Mouse (Mus musculus) MEL (cell line): Measurements from ENCODE around the gene Pik3r4. TPM values are rescaled to one million over a fixed set of nuclear protein-coding genes. Genes with fewer than 3 reads are reported as not detected.
"Not testable (repeated sequence)": the region's sequence is repeated elsewhere in the genome, so short reads cannot be mapped to it uniquely, and the experiment has no call there.

Experiments
- DNase-seq: peaks from one replicate; pipeline ENCODE4 v3.0.0; 2011; ENCODE audit warnings: low read depth, low spot score
- H3K27ac ChIP-seq: 2 replicates; pipeline ENCODE4 v1.5.1; 2012; ENCODE audit warnings: low read depth, mild to moderate bottlenecking, control low read depth, low read length, moderate library complexity; ENCODE audit not compliant: control insufficient read depth
- H3K27me3 ChIP-seq, 2 experiments: fragments of 150-350 bp in 1 of 2; sonication (generic) in 1 of 2; 2 replicates each; pipeline ENCODE4 v1.6.1; 2012; ENCODE audit warnings: low read length in 2 of 2, mild to moderate bottlenecking in 2 of 2, improper control_type of control experiment in 1 of 2, moderate library complexity in 1 of 2; ENCODE audit not compliant: insufficient read depth in 2 of 2, control insufficient read depth in 1 of 2
- H3K36me3 ChIP-seq, 2 experiments: 2 replicates each; pipeline ENCODE4 v1.6.1; 2012 to 2014; ENCODE audit warnings: low read length in 2 of 2, improper control_type of control experiment in 1 of 2, inconsistent platforms in 1 of 2, mild to moderate bottlenecking in 1 of 2; ENCODE audit not compliant: insufficient read depth in 2 of 2, control insufficient read depth in 1 of 2
- H3K4me1 ChIP-seq, 2 experiments: fragments of 150-350 bp in 1 of 2; sonication (generic) in 1 of 2; 2 replicates each; pipeline ENCODE4 v1.6.1; 2012; ENCODE audit warnings: low read length in 2 of 2, improper control_type of control experiment in 1 of 2, mild to moderate bottlenecking in 1 of 2; ENCODE audit not compliant: insufficient read depth in 2 of 2, control insufficient read depth in 1 of 2
- H3K4me3 ChIP-seq, 2 experiments: fragments of 150-350 bp in 1 of 2; sonication (generic) in 1 of 2; 2 replicates each; pipeline ENCODE4 v1.5.1; 2012; ENCODE audit warnings: low read depth in 2 of 2, low read length in 2 of 2, mild to moderate bottlenecking in 2 of 2, moderate library complexity in 2 of 2, control low read depth in 1 of 2, improper control_type of control experiment in 1 of 2; ENCODE audit not compliant: control insufficient read depth in 1 of 2, insufficient read depth in 1 of 2
- H3K79me2 ChIP-seq: 2 replicates; pipeline ENCODE4 v1.6.1; 2012; ENCODE audit warnings: mild to moderate bottlenecking, low read length, moderate library complexity; ENCODE audit not compliant: control insufficient read depth, poor library complexity, insufficient read depth
- H3K9ac ChIP-seq: 2 replicates; pipeline ENCODE4 v1.6.1; 2012; ENCODE audit warnings: low read depth, mild to moderate bottlenecking, control low read depth, low read length, moderate library complexity; ENCODE audit not compliant: control insufficient read depth, poor library complexity, severe bottlenecking
- H3K9me3 ChIP-seq: fragments of 150-350 bp; sonication (generic); replicated peaks from 2 replicates; pipeline ENCODE4 v1.6.1; 2012; ENCODE audit warnings: mild to moderate bottlenecking, low read length, improper control_type of control experiment, moderate library complexity; ENCODE audit not compliant: insufficient read depth
- CHD2 ChIP-seq: IDR thresholded peaks from 2 replicates; pipeline ENCODE4 v1.6.1; 2011; ENCODE audit warnings: low read length, improper control_type of control experiment
- CTCF ChIP-seq, 3 experiments: IDR thresholded peaks in 2 of 3; conservative IDR thresholded peaks in 1 of 3; 2 replicates each; pipeline ENCODE4 v1.5.1; 2011 to 2012; ENCODE audit warnings: low read length in 3 of 3, low read depth in 2 of 3, mild to moderate bottlenecking in 2 of 3, improper control_type of control experiment in 1 of 3, inconsistent platforms in 1 of 3, mixed read lengths in 1 of 3, moderate library complexity in 1 of 3; ENCODE audit not compliant: control insufficient read depth in 1 of 3, insufficient read depth in 1 of 3, poor library complexity in 1 of 3, severe bottlenecking in 1 of 3
- E2F4 ChIP-seq: IDR thresholded peaks from 2 replicates; pipeline ENCODE4 v1.6.1; 2011; ENCODE audit warnings: low read depth, low read length, improper control_type of control experiment, borderline replicate concordance
- ELF1 ChIP-seq: IDR thresholded peaks from 2 replicates; pipeline ENCODE4 v1.6.1; 2014; ENCODE audit warnings: low read depth, mild to moderate bottlenecking, inconsistent platforms, low read length, improper control_type of control experiment, moderate library complexity
- ETS1 ChIP-seq: IDR thresholded peaks from 2 replicates; pipeline ENCODE4 v1.6.1; 2012; ENCODE audit warnings: low read depth, mild to moderate bottlenecking, inconsistent platforms, low read length, improper control_type of control experiment, moderate library complexity
- JUND ChIP-seq: IDR thresholded peaks from 2 replicates; pipeline ENCODE4 v1.6.1; 2011; ENCODE audit warnings: low read depth, mild to moderate bottlenecking, improper control_type of control experiment, low read length
- MEF2A ChIP-seq: IDR thresholded peaks from 2 replicates; pipeline ENCODE4 v1.6.1; 2014; ENCODE audit warnings: low read depth, mild to moderate bottlenecking, inconsistent platforms, low read length, improper control_type of control experiment; ENCODE audit not compliant: poor library complexity, insufficient replicate concordance, severe bottlenecking; ENCODE audit errors: extremely low read depth
- MXI1 ChIP-seq: IDR thresholded peaks from 2 replicates; pipeline ENCODE4 v1.6.1; 2011; ENCODE audit warnings: mild to moderate bottlenecking, low read depth, low read length, improper control_type of control experiment
- RAD21 ChIP-seq: IDR thresholded peaks from 2 replicates; pipeline ENCODE4 v1.6.1; 2011; ENCODE audit warnings: mild to moderate bottlenecking, low read depth, low read length, improper control_type of control experiment
- RCOR1 ChIP-seq: IDR thresholded peaks from 2 replicates; pipeline ENCODE4 v1.6.1; 2012; ENCODE audit warnings: low read depth, mild to moderate bottlenecking, inconsistent platforms, low read length, improper control_type of control experiment
- SIN3A ChIP-seq: IDR thresholded peaks from 2 replicates; pipeline ENCODE4 v1.6.1; 2012; ENCODE audit warnings: low read length, improper control_type of control experiment, inconsistent platforms
- SMC3 ChIP-seq: IDR thresholded peaks from 2 replicates; pipeline ENCODE4 v1.6.1; 2011; ENCODE audit warnings: low read depth, low read length, improper control_type of control experiment
- TBP ChIP-seq: IDR thresholded peaks from 2 replicates; pipeline ENCODE4 v1.8.0; 2011; ENCODE audit warnings: low read depth, low read length, improper control_type of control experiment
- USF1 ChIP-seq: IDR thresholded peaks from 2 replicates; pipeline ENCODE4 v1.6.1; 2014; ENCODE audit warnings: low read depth, mild to moderate bottlenecking, inconsistent platforms, low read length, improper control_type of control experiment, moderate library complexity
- ZC3H11A ChIP-seq: IDR thresholded peaks from 2 replicates; pipeline ENCODE4 v1.6.1; 2012; ENCODE audit warnings: low read depth, mild to moderate bottlenecking, inconsistent platforms, low read length, improper control_type of control experiment
- ZKSCAN1 ChIP-seq: IDR thresholded peaks from 2 replicates; pipeline ENCODE4 v1.6.1; 2012; ENCODE audit warnings: low read depth, mild to moderate bottlenecking, inconsistent platforms, low read length, improper control_type of control experiment, moderate library complexity
- ZNF384 ChIP-seq: IDR thresholded peaks from 2 replicates; pipeline ENCODE4 v1.6.1; 2012; ENCODE audit warnings: low read depth, mild to moderate bottlenecking, inconsistent platforms, low read length, improper control_type of control experiment
- polyA plus RNA-seq, 2 experiments: library from polyadenylated mRNA; stranded (reverse) in 1 of 2; unstranded in 1 of 2; fragments of >175 nt in 1 of 2; fragments of >200 nt in 1 of 2; gene quantifications; 2 replicates each; pipeline versions ENCODE4 v1.2.1 to v1.2.4; 2012; ENCODE audit warnings: low replicate concordance in 2 of 2, low read depth in 1 of 2; ENCODE audit not compliant: insufficient read length in 2 of 2, insufficient read depth in 1 of 2, missing spikeins in 1 of 2
- total RNA-seq: library from RNA; depleted of rRNA; stranded (reverse); fragments of 300-350 nt; gene quantifications from 2 replicates; pipeline ENCODE4 v1.2.3, GENCODE M21; 2012

Gene Pik3r4
- total and polyA plus RNA-seq, 3 experiments: 6.6 to 139 (median 22.9) TPM

GRCm38 (mm10) chr9:105615952-105616351 lies 26.8 kb upstream of the Pik3r4 start:
- TF ChIP-seq SIN3A: no peak
- no peak for TF ChIP-seq ZNF384
- TF ChIP-seq MXI1: no peak
- TF ChIP-seq ZKSCAN1: no peak
- no peak for TF ChIP-seq ETS1
- no peak for TF ChIP-seq ZC3H11A
- TF ChIP-seq USF1: no peak
- no peak for TF ChIP-seq CTCF (IDR thresholded peaks at IDR 0.05 in 2 of 3, conservative IDR thresholded peaks at IDR 0.05 in 1 of 3; ENCODE audit: control insufficient read depth in 1 of 3, insufficient read depth in 1 of 3, low read depth in 2 of 3, low read length in 3 of 3, poor library complexity in 1 of 3, severe bottlenecking in 1 of 3)
- no peak for TF ChIP-seq MEF2A
- no peak for TF ChIP-seq TBP
- TF ChIP-seq CHD2: no peak
- no peak for TF ChIP-seq JUND
- TF ChIP-seq ELF1: no peak
- TF ChIP-seq RCOR1: no peak
- no peak for TF ChIP-seq E2F4
- H3K9ac ChIP-seq: no peak overlapping the region
- H3K4me3 ChIP-seq: no peak overlapping the region
- no peaks in the 10 kb centered on the region for H3K79me2 ChIP-seq
- no peaks in the 10 kb centered on the region for H3K27me3 ChIP-seq
- H3K9me3 ChIP-seq: no peaks in the 10 kb centered on the region
- H3K4me1 ChIP-seq: no peaks in the 10 kb centered on the region; a peak in 1 of 4 replicates
- no peaks in the 10 kb centered on the region for H3K36me3 ChIP-seq
- no peak overlapping the region for H3K27ac ChIP-seq
- DNase-seq: no peak

GRCm38 (mm10) chr9:105617274-105617673 lies 25.5 kb upstream of the Pik3r4 start:
- peak; percentile 62 for DNase-seq
- H3K9me3 ChIP-seq, H3K27me3 ChIP-seq, H3K27ac ChIP-seq, H3K79me2 ChIP-seq, H3K4me1 ChIP-seq, H3K9ac ChIP-seq, H3K36me3 ChIP-seq: not testable (repeated sequence)
- peak overlapping the region in 1 of 2 experiments; percentile 50; a peak in 1 of 4 replicates for H3K4me3 ChIP-seq
- TF ChIP-seq SMC3: peak; percentile 83
- peak; percentile 56 to 76 (median 76); a peak in 5 of 6 replicates for TF ChIP-seq CTCF (IDR thresholded peaks at IDR 0.05 in 2 of 3, conservative IDR thresholded peaks at IDR 0.05 in 1 of 3; ENCODE audit: control insufficient read depth in 1 of 3, insufficient read depth in 1 of 3, low read depth in 2 of 3, low read length in 3 of 3, poor library complexity in 1 of 3, severe bottlenecking in 1 of 3)
- TF ChIP-seq ZC3H11A: peak; percentile 77
- peak; percentile 82 for TF ChIP-seq RAD21
